Mouse (Mus musculus): ENCODE results near the gene Slc47a1.
"Not testable (repeated sequence)": the region's sequence is repeated elsewhere in the genome, so short reads cannot be mapped to it uniquely, and the experiment has no call there.

The Slc47a1 gene

DNA sequence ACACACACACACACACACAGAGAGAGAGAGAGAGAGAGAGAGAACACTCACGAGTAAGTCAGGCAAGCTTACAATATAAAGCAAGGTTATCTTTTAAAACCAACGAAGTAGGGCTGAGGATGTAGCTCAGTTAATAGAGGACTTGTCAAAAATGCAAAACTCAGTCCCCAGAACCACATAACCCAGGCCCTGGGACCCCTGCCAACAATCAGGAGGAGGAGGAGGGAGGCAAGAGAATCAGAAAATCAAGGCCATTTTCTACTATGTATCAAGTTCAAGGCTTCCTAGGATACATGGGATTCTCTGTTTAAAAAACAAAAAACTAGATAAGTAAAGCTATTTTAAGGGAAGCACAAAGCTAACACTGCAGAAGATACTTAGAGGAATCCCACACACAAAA lies 61.3 kb downstream of the Slc47a1 start:
- DNase-seq, result no peak

DNA sequence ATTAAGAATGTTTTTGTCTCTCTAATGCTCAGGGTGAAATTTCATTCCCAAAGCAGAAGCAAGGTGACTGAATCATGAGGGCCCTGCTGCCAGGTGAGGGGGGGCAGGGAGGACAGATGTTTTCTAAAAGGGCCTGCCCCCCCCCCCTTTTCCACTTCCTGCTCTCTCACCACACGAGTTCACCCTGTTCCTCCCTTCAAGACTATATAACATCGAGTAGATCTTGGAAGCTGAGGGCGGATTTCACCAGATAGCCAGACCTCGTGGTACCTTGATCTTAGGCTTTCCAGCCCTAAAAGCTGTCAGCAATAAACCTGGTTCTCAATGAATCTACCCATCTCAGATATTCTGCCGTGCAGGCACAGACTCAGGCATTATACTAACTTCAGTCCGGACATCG lies 67.8 kb downstream of the Slc47a1 start:
- DNase-seq, result peak; percentile 65

DNA sequence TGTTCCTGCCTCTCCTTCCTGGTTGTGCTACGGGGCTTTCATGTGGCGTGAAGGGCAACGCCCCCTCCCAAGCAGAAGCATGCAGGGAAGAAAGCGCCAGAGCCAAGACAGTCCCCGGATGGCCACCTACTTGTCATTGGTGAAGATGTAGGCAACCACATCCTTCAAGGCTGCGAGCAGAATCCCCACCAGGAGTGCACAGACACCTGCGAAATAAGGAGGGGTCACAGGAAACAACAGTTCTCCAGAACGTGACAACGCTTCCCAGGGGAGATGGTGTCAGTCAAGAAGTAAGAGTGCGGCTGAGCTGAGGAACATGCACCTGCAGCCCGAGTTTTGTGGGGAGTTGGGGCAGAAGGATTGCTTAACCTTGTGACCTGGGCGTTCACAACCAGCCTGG lies 68.3 kb downstream of the Slc47a1 start:
- peak; percentile 82 for DNase-seq

DNA sequence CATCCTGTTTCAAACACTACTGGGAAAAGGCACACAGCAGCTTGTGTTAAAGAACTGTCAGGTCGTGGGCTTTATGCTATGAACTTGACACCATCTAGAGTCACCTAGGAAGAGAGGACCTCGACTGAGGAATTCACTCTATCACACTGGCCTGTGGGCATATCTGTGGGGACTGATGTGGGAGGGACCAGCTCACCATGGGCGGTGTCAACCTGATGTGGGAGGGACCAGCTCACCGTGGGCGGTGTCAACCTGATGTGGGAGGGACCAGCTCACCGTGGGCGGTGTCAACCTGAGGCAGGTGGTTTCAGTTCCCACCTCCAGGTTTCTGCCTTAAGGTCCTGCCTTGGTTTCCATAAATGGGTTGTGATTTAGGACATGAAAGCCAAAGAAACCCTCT lies 70.3 kb downstream of the Slc47a1 start:
- no peak for DNase-seq

DNA sequence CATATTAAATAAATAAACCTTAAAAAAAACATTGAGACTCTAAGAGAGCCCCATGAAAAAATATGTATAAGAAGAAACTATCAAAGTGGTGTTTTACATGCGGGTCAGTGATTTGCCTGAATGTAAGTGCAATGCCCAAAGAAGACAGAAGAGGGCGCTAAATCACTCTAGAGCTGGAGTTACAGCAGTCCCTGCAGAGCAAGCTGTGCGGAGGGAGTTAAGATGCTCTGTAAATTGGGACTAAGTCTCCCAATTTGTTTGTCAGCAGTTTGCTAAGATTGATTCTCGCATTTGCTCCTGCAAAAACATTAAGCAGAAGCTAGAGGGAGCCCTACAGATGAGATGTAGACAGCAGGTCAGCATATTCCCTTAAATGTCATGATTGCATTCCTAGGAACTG lies 72.8 kb downstream of the Slc47a1 start:
- DNase-seq, result peak; percentile 84

DNA sequence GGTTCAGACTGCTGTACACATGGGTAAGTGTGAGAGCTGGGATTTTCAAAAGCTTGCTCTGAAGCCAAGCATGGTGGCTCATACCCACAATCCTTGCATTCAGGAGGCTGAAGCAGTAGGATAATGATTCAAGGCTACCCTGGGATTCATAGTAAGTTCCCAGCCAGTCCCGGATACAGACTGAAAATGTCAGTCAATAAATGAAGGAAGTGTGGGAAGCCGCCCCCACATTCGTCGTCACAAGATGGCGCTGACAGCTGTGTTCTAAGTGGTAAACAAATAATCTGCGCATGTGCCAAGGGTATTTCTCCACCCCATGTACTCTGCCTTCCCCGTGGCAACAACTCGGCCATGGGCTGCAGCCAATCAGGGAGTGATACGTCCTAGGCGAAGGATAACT lies 73.6 kb downstream of the Slc47a1 start:
- DNase-seq, result not testable (repeated sequence)

DNA sequence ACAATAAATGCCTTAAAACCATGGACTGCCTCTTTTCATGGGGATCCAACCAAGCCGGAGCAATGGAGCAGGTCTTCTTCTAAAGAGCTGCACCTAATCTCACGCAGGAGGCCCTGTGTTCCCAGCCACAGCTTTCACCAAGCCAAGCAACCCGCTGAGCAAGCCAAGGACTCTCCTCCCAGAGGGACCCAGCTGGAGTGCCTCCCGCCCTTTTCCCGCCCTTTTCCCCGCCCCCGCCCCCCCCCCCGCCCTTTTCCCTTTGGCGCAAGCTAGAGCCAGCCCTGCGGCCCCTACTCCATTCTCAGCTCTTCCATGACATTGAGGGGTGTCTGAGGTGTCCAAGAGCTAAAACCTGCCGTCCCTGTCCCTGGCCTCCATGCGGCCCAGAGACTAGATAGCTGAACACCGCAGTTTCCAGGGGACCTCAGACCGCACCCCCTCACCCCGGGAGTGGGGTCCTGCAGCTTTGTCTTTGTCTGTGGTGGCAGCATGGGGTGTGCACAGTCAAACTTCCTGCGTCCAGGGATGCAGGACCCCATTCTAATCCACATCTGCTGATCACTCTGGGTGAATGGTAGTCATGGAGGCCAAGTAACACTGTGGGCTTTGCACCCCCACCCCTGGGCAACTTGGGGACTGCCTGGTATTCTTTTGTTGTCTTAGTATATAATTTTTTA lies 77.3 kb downstream of the Slc47a1 start:
- DNase-seq, result no peak

DNA sequence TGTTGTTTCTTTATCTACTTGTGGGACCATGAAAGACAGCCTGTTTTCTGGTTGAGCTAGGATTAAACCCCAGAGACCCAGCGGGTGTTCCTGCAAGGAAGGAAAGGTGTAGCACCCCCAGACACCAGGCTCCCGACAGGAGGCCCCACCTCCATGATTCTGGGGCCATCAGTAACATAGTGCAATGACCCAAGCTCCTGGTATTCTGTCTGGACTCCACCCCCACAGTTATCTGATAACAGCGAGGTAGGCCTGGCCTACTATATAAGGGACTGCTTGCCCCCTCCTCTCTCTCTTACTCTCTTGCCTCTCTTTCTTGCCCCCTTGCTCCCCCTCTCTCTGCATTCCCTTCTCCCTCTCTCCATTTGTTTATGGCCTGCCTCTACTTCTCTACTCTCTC lies 77.9 kb downstream of the Slc47a1 start:
- DNase-seq, result no peak

DNA sequence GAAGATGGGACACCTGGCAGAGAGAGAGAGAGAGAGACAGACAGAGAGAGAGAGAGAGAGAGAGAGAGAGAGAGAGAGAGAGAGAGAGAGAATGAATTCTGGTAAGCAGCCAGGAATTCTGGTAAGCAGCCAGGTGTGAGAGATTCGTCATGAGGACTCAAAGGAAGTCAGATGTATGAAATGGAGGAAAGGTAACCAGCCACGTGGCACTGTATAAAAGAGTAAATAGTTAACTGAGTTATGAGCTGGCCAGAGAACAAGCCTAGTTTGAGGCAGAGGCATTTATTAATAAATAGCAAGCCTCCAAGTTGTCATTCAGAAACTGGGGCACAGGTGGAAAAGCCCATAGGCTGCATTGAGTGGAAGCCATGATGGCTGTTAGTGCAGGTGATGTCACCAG lies 80.2 kb downstream of the Slc47a1 start:
- no peak for DNase-seq

DNA sequence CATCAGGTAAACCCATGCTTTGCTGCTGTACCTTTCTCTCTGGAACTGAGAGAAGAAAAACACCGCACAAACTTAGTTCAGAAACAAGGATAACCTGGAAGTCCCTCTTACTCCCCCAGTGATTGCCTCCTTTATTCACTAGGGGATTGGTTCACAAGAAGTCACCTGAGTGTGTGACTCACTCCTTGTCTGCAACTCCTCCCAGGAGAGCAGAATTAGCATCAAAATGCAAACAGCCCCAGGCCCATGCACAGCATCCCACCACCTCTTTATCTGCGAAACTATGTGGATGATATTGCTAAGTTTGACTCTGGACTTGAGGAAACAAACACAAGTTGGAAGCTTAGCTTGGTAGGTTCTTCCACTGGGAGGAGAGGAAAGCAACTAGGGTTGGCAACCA lies 80.8 kb downstream of the Slc47a1 start:
- no peak for DNase-seq

DNA sequence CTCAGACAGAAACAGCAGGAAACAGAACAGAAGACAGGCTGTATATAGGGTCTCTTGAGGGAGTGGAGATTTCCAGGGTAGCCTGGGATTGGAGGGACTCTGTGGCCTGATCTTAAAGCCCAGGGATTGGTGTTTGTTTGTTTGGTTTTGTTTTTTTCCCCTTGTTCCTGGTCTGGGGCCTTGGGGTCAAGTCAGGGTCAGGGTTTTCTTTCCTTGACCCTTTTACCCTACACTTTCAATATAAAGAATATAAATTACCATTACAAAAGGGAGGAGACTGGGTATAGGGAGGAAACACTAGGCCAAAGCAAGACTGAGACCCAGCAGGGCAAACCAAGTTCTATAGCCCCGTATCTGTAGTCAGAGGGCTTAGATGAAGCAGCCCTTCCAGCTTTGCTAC lies 81.6 kb downstream of the Slc47a1 start:
- no peak for DNase-seq

DNA sequence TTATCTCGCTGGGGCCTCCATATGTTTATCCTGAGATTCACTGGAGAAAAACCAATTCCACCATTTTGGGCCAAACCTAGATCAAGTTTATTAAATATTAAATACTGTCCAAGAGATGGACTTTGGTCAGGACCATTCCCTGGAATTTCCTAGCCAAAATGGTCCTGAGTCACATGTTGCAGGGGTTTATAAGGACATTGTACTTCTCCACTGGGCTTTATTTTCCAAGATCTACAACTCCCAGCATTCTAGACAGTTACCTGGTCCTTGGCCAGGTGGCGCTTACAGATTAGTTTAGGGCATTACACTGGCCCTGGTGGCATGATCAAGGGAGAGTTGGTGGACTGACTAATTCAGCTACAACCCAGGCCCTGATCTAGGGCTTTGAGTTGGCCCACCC lies 82.6 kb downstream of the Slc47a1 start:
- no peak for DNase-seq

DNA sequence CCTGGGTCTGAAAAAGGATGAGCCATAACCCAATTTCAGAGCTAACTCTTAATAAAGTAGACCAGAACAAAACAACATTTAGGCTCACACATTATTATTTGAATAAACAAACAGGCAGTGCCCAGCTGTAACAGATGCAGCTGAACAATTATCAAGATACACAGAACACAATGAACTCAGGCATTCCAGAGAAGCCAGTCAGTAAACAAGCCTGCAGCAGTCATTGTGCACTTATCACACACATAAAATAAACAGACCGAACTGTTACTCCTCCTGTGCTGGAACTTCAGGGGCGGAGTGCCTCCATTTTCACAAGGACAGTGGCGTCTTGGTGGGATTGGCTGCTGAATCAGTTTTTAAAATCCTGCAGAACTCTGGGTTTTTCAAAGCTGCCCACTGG lies 83.7 kb downstream of the Slc47a1 start:
- DNase-seq, result no peak

Measured in thymus, postnatal 14 days (tissue).